Mouse (Mus musculus) hindbrain, postnatal 0 days (tissue): ENCODE measurements at regions not wholly inside any gene's neighbourhood (a gene's known extent, or its start where the extent isn't known, plus 50 kb on each side); places are given as distances from the start of the nearest gene placed in this dataset.

Experiments
- ATAC-seq: fragments of 200-750 bp; cut with Nextera tagmentation; 2 replicates; pipeline ENCODE4 v1.8.0; 2017; ENCODE audit warnings: mild to moderate bottlenecking, moderate TSS enrichment, moderate library complexity
- DNase-seq: peaks from one replicate; pipeline ENCODE4 v3.0.0-alpha.2; 2015; ENCODE audit warnings: low spot score
- H3K27ac ChIP-seq: fragments of 300-500 bp; sonication (generic); 2 replicates; pipeline ENCODE4 v1.5.1; 2014; ENCODE audit warnings: mild to moderate bottlenecking
- H3K27me3 ChIP-seq: fragments of 300-500 bp; sonication (generic); 2 replicates; pipeline ENCODE4 v1.6.1; 2014; ENCODE audit warnings: low read length, mixed read lengths; ENCODE audit not compliant: insufficient read depth
- H3K36me3 ChIP-seq: fragments of 300-500 bp; sonication (generic); 2 replicates; pipeline ENCODE4 v1.6.1; 2014; ENCODE audit warnings: low read length, mixed read lengths; ENCODE audit not compliant: insufficient read depth
- H3K4me1 ChIP-seq: fragments of 300-500 bp; sonication (generic); 2 replicates; pipeline ENCODE4 v1.6.1; 2014; ENCODE audit warnings: antibody characterized with exemption, low read length, mixed read lengths; ENCODE audit not compliant: insufficient read depth
- H3K4me2 ChIP-seq: fragments of 300-500 bp; sonication (generic); 2 replicates; pipeline ENCODE4 v1.6.1; 2014; ENCODE audit warnings: low read depth, mild to moderate bottlenecking, low read length, moderate library complexity, mixed read lengths
- H3K4me3 ChIP-seq: fragments of 300-500 bp; sonication (generic); 2 replicates; pipeline ENCODE4 v1.5.1; 2014; ENCODE audit warnings: low read length
- H3K9ac ChIP-seq: fragments of 300-500 bp; sonication (generic); replicated peaks from 2 replicates; pipeline ENCODE4 v1.6.1; 2014; ENCODE audit warnings: mild to moderate bottlenecking, low read length, moderate library complexity, mixed read lengths
- H3K9me3 ChIP-seq: fragments of 300-500 bp; sonication (generic); 2 replicates; pipeline ENCODE4 v1.6.1; 2016; ENCODE audit warnings: low read length, mixed read lengths
- CTCF ChIP-seq: IDR thresholded peaks from 2 replicates; pipeline ENCODE4 v1.5.1; 2016; ENCODE audit warnings: antibody characterized with exemption, control low read depth, low read depth
- WGBS: fragments of 180-500 bp; shearing (Covaris S2); extraction: QIAGEN DNeasy Blood & Tissue Kit; methylation state at CpG from one replicate; pipeline ENCODE4 v1.1.7; 2014; 5-methylcytosine and 5-hydroxymethylcytosine counted together

- ATAC-seq (no peak), DNase-seq (no peak)
- Histone ChIP-seq H3K27ac (no peak overlapping the region), H3K36me3 (no peaks in the 10 kb centered on the region), H3K27me3 (no peaks in the 10 kb centered on the region), H3K4me2 (no peak overlapping the region), H3K4me3 (no peak overlapping the region), H3K9me3 (no peaks in the 10 kb centered on the region), H3K4me1 (peaks cover 22% of the 10 kb centered on the region; the same call in 1 of the 2 replicates), H3K9ac (no peak overlapping the region)
- TF ChIP-seq CTCF: no peak
- 38% methylated on average over 6 of the region's 6 CpGs for WGBS
Observed at GRCm38 (mm10) chr4:131488246-131488645, 349.8 kb downstream of the Ptpru start.

GRCm38 (mm10) chr4:131489056-131489455, 349.0 kb downstream of the Ptpru start:
- Histone ChIP-seq H3K27ac (no peak overlapping the region), H3K4me3 (no peak overlapping the region), H3K27me3 (no peaks in the 10 kb centered on the region), H3K4me1 (peaks cover 21% of the 10 kb centered on the region), H3K4me2 (no peak overlapping the region), H3K9me3 (no peaks in the 10 kb centered on the region), H3K9ac (no peak overlapping the region), H3K36me3 (no peaks in the 10 kb centered on the region)
- no peak for ATAC-seq
- TF ChIP-seq CTCF: no peak
- 72% methylated on average over 3 of the region's 3 CpGs for WGBS
- DNase-seq: no peak

- 33% methylated on average over 4 of the region's 4 CpGs for WGBS
- DNase-seq: peak; percentile 54
- Histone ChIP-seq H3K27me3 (no peaks in the 10 kb centered on the region), H3K4me2 (no peak overlapping the region), H3K4me1 (peaks cover 18% of the 10 kb centered on the region), H3K9me3 (no peaks in the 10 kb centered on the region), H3K9ac (no peak overlapping the region), H3K36me3 (no peaks in the 10 kb centered on the region), H3K4me3 (no peak overlapping the region), H3K27ac (no peak overlapping the region)
- TF ChIP-seq CTCF: no peak
- ATAC-seq: peak; percentile 55; the same call in 1 of the 2 replicates
Observed at GRCm38 (mm10) chr4:131491960-131492359, 346.1 kb downstream of the Ptpru start.

GRCm38 (mm10) chr4:131493726-131494125, 344.4 kb downstream of the Ptpru start:
- ATAC-seq (peak; percentile 65), DNase-seq (peak; percentile 60)
- no peak for TF ChIP-seq CTCF
- Histone ChIP-seq H3K9me3 (no peaks in the 10 kb centered on the region), H3K9ac (no peak overlapping the region), H3K4me3 (no peak overlapping the region), H3K36me3 (no peaks in the 10 kb centered on the region), H3K4me1 (peaks cover 13% of the 10 kb centered on the region), H3K27ac (peak overlapping the region; percentile 16; the same call in 1 of the 2 replicates), H3K27me3 (no peaks in the 10 kb centered on the region), H3K4me2 (no peak overlapping the region)
- WGBS: 45% methylated on average over 4 of the region's 4 CpGs

GRCm38 (mm10) chr4:131496900-131497299, 341.2 kb downstream of the Ptpru start:
- 39% methylated on average over 5 of the region's 5 CpGs for WGBS
- Histone ChIP-seq H3K9me3 (no peaks in the 10 kb centered on the region), H3K4me3 (no peak overlapping the region), H3K27ac (no peak overlapping the region), H3K4me1 (peaks cover 13% of the 10 kb centered on the region), H3K27me3 (no peaks in the 10 kb centered on the region), H3K36me3 (no peaks in the 10 kb centered on the region), H3K9ac (no peak overlapping the region), H3K4me2 (no peak overlapping the region)
- DNase-seq: peak; percentile 40
- no peak for ATAC-seq
- no peak for TF ChIP-seq CTCF

GRCm38 (mm10) chr4:131500928-131501650, 337.0 kb downstream of the Ptpru start:
- H3K36me3 ChIP-seq: no peaks in the 10 kb centered on the region

GRCm38 (mm10) chr4:131508154-131508553, 329.9 kb downstream of the Ptpru start:
- Histone ChIP-seq H3K4me1 (no peaks in the 10 kb centered on the region), H3K27me3 (no peaks in the 10 kb centered on the region), H3K36me3 (no peaks in the 10 kb centered on the region), H3K27ac (no peak overlapping the region), H3K4me2 (no peak overlapping the region), H3K4me3 (no peak overlapping the region), H3K9ac (no peak overlapping the region), H3K9me3 (no peaks in the 10 kb centered on the region)
- 70% methylated on average over 7 of the region's 7 CpGs for WGBS
- DNase-seq (no peak), ATAC-seq (no peak)
- no peak for TF ChIP-seq CTCF

More at GRCm38 (mm10) chr4:131500928-131501650, 337.0 kb downstream of the Ptpru start:
- Histone ChIP-seq H3K27ac (no peak overlapping the region), H3K27me3 (no peaks in the 10 kb centered on the region), H3K4me3 (no peak overlapping the region), H3K4me2 (no peak overlapping the region), H3K4me1 (peaks cover 4% of the 10 kb centered on the region), H3K9ac (no peak overlapping the region), H3K9me3 (no peaks in the 10 kb centered on the region)
- no peak for DNase-seq
- no peak for ATAC-seq
- 78% methylated on average over 10 of the region's 10 CpGs for WGBS
- TF ChIP-seq CTCF: no peak
